Mouse (Mus musculus) neural tube, embryonic 15.5 days (tissue): ENCODE measurements around the gene Ube4b. TPM values are rescaled to one million over a fixed set of nuclear protein-coding genes. Genes with fewer than 3 reads are reported as not detected.
"Not testable (repeated sequence)": the region's sequence is repeated elsewhere in the genome, so short reads cannot be mapped to it uniquely, and the experiment has no call there.

ENCODE experiments used
- ATAC-seq: fragments of 200-750 bp; cut with Nextera tagmentation; 2 replicates; pipeline ENCODE4 v1.8.0; 2017; ENCODE audit warnings: mild to moderate bottlenecking, moderate TSS enrichment, moderate library complexity; ENCODE audit not compliant: low FRiP score
- H3K27ac ChIP-seq: fragments of 300-500 bp; sonication (generic); replicated peaks from 2 replicates; pipeline ENCODE4 v1.5.1; 2015; ENCODE audit warnings: mild to moderate bottlenecking, inconsistent platforms
- H3K27me3 ChIP-seq: fragments of 300-500 bp; sonication (generic); replicated peaks from 2 replicates; pipeline ENCODE4 v1.6.1; 2015; ENCODE audit warnings: inconsistent platforms
- H3K36me3 ChIP-seq: fragments of 300-500 bp; sonication (generic); 2 replicates; pipeline ENCODE4 v1.6.1; 2015; ENCODE audit warnings: inconsistent platforms
- H3K4me1 ChIP-seq: fragments of 300-500 bp; sonication (generic); 2 replicates; pipeline ENCODE4 v1.6.1; 2015; ENCODE audit warnings: inconsistent platforms
- H3K4me2 ChIP-seq: fragments of 300-500 bp; sonication (generic); 2 replicates; pipeline ENCODE4 v1.6.1; 2015; ENCODE audit warnings: inconsistent platforms, mild to moderate bottlenecking, moderate library complexity
- H3K4me3 ChIP-seq: fragments of 300-500 bp; sonication (generic); replicated peaks from 2 replicates; pipeline ENCODE4 v1.5.1; 2015; ENCODE audit warnings: mild to moderate bottlenecking, inconsistent platforms
- H3K9ac ChIP-seq: fragments of 300-500 bp; sonication (generic); replicated peaks from 2 replicates; pipeline ENCODE4 v1.6.1; 2015; ENCODE audit warnings: mild to moderate bottlenecking, inconsistent platforms
- H3K9me3 ChIP-seq: fragments of 300-500 bp; sonication (generic); replicated peaks from 2 replicates; pipeline ENCODE4 v1.6.1; 2016; ENCODE audit warnings: inconsistent platforms
- WGBS: fragments of 180-500 bp; shearing (Covaris S2); methylation state at CpG from one replicate; pipeline ENCODE4 v1.1.7; 2015; ENCODE audit warnings: mixed read lengths; 5-methylcytosine and 5-hydroxymethylcytosine counted together
- polyA plus RNA-seq: library from polyadenylated mRNA; unstranded; fragments of >200 nt; fragmentation: Nextera tagmentation; extraction: Ambion mirVana; gene quantifications from 2 replicates; pipeline ENCODE4 v1.2.1, GENCODE M21; 2015

Ube4b gene
- 50.4 and 54.5 TPM in 2 replicates for polyA plus RNA-seq

GRCm38 (mm10) chr4:149426325-149427199 is at the start of gene Ube4b:
Gene Ube4b (minus strand): TSS chr4:149426749.
- H3K9me3 ChIP-seq: no peaks in the 10 kb centered on the region
- H3K4me3 ChIP-seq: peak within 1 kb of the TSS; percentile 95
- peak within 1 kb of the TSS; percentile 99 for H3K27ac ChIP-seq
- peak; percentile 92 for ATAC-seq
- peak within 1 kb of the TSS; percentile 65 for H3K4me2 ChIP-seq
- peak within 1 kb of the TSS; percentile 90 for H3K9ac ChIP-seq
- H3K27me3 ChIP-seq: no peaks in the 10 kb centered on the region
- WGBS: under 1% methylated on average over 48 of the region's 50 CpGs
- peaks cover 29% of the 10 kb centered on the region for H3K4me1 ChIP-seq
- no peaks in the 10 kb centered on the region for H3K36me3 ChIP-seq

GRCm38 (mm10) chr4:149475096-149475495 is 48.5 kb upstream of the Ube4b start:
- no peak overlapping the region for H3K4me3 ChIP-seq
- no peak for ATAC-seq
- no peaks in the 10 kb centered on the region for H3K9me3 ChIP-seq
- H3K4me1 ChIP-seq: no peaks in the 10 kb centered on the region
- 81% methylated on average over 7 of the region's 7 CpGs for WGBS
- H3K4me2 ChIP-seq: no peak overlapping the region
- H3K36me3 ChIP-seq: peaks cover 14% of the 10 kb centered on the region
- no peaks in the 10 kb centered on the region for H3K27me3 ChIP-seq
- H3K9ac ChIP-seq: no peak overlapping the region
- no peak overlapping the region for H3K27ac ChIP-seq

GRCm38 (mm10) chr4:149469557-149469956 is 43.0 kb upstream of the Ube4b start:
- H3K27ac ChIP-seq: no peak overlapping the region
- no peak overlapping the region for H3K4me2 ChIP-seq
- H3K4me3 ChIP-seq: no peak overlapping the region
- no peaks in the 10 kb centered on the region for H3K9me3 ChIP-seq
- H3K9ac ChIP-seq: no peak overlapping the region
- 97% methylated on average over 3 of the region's 3 CpGs for WGBS
- H3K4me1 ChIP-seq: no peaks in the 10 kb centered on the region
- ATAC-seq: no peak
- H3K36me3 ChIP-seq: peaks cover 23% of the 10 kb centered on the region
- no peaks in the 10 kb centered on the region for H3K27me3 ChIP-seq

GRCm38 (mm10) chr4:149463435-149463950 is 36.9 kb upstream of the Ube4b start:
- Histone ChIP-seq H3K36me3 (no peaks in the 10 kb centered on the region), H3K4me2 (no peak overlapping the region), H3K4me1 (no peaks in the 10 kb centered on the region), H3K27me3 (no peaks in the 10 kb centered on the region), H3K27ac (no peak overlapping the region), H3K9me3 (no peaks in the 10 kb centered on the region), H3K4me3 (no peak overlapping the region), H3K9ac (no peak overlapping the region)
- ATAC-seq: no peak
- 77% methylated on average over 6 of the region's 6 CpGs for WGBS

GRCm38 (mm10) chr4:149462305-149462971 is 35.9 kb upstream of the Ube4b start:
- no peak for ATAC-seq
- H3K4me2 ChIP-seq: no peak overlapping the region
- no peaks in the 10 kb centered on the region for H3K9me3 ChIP-seq
- no peak overlapping the region for H3K4me3 ChIP-seq
- no peaks in the 10 kb centered on the region for H3K36me3 ChIP-seq
- no peaks in the 10 kb centered on the region for H3K27me3 ChIP-seq
- H3K9ac ChIP-seq: no peak overlapping the region
- no peaks in the 10 kb centered on the region for H3K4me1 ChIP-seq
- 82% methylated on average over 6 of the region's 6 CpGs for WGBS
- no peak overlapping the region for H3K27ac ChIP-seq

- no peak overlapping the region for H3K4me3 ChIP-seq
- H3K4me2 ChIP-seq: no peak overlapping the region
- H3K4me1 ChIP-seq: no peaks in the 10 kb centered on the region
- H3K9me3 ChIP-seq: no peaks in the 10 kb centered on the region
- 68% methylated on average over 7 of the region's 7 CpGs for WGBS
- no peaks in the 10 kb centered on the region for H3K27me3 ChIP-seq
- no peaks in the 10 kb centered on the region for H3K36me3 ChIP-seq
- no peak for ATAC-seq
- H3K27ac ChIP-seq: no peak overlapping the region
- H3K9ac ChIP-seq: no peak overlapping the region
These were observed 35.2 kb upstream of the Ube4b start for GRCm38 (mm10) chr4:149461579-149462304.

- ATAC-seq, H3K4me1 ChIP-seq, H3K9me3 ChIP-seq, H3K4me3 ChIP-seq, H3K27ac ChIP-seq, H3K9ac ChIP-seq, H3K27me3 ChIP-seq, H3K36me3 ChIP-seq, H3K4me2 ChIP-seq: not testable (repeated sequence)
- 90% methylated on average over 2 of the region's 2 CpGs for WGBS
These were observed 33.9 kb upstream of the Ube4b start for GRCm38 (mm10) chr4:149460475-149460874.

GRCm38 (mm10) chr4:149459425-149459824 is 32.9 kb upstream of the Ube4b start:
- H3K9me3 ChIP-seq: no peaks in the 10 kb centered on the region

GRCm38 (mm10) chr4:149458526-149458925 is 32.0 kb upstream of the Ube4b start:
- WGBS: 70% methylated on average over 5 of the region's 5 CpGs
- H3K27ac ChIP-seq: no peak overlapping the region
- H3K9ac ChIP-seq: no peak overlapping the region

More at GRCm38 (mm10) chr4:149459425-149459824, 32.9 kb upstream of the Ube4b start:
- 77% methylated on average over 1 of the region's 1 CpGs for WGBS
- no peak overlapping the region for H3K27ac ChIP-seq
- no peaks in the 10 kb centered on the region for H3K36me3 ChIP-seq
- H3K4me2 ChIP-seq: no peak overlapping the region
- H3K27me3 ChIP-seq: no peaks in the 10 kb centered on the region
- H3K4me1 ChIP-seq: no peaks in the 10 kb centered on the region
- H3K9ac ChIP-seq: no peak overlapping the region
- no peak overlapping the region for H3K4me3 ChIP-seq
- no peak for ATAC-seq

GRCm38 (mm10) chr4:149457831-149458430 is 31.4 kb upstream of the Ube4b start:
- no peaks in the 10 kb centered on the region for H3K27me3 ChIP-seq
- H3K4me1 ChIP-seq: no peaks in the 10 kb centered on the region
- H3K9me3 ChIP-seq: no peaks in the 10 kb centered on the region
- no peak for ATAC-seq
- no peaks in the 10 kb centered on the region for H3K36me3 ChIP-seq
- WGBS: 78% methylated on average over 6 of the region's 6 CpGs
- no peak overlapping the region for H3K9ac ChIP-seq
- no peak overlapping the region for H3K27ac ChIP-seq
- no peak overlapping the region for H3K4me3 ChIP-seq
- no peak overlapping the region for H3K4me2 ChIP-seq

More at GRCm38 (mm10) chr4:149458526-149458925, 32.0 kb upstream of the Ube4b start:
- no peaks in the 10 kb centered on the region for H3K36me3 ChIP-seq
- no peaks in the 10 kb centered on the region for H3K4me1 ChIP-seq
- ATAC-seq: no peak
- no peaks in the 10 kb centered on the region for H3K27me3 ChIP-seq
- H3K4me2 ChIP-seq: no peak overlapping the region
- no peaks in the 10 kb centered on the region for H3K9me3 ChIP-seq
- H3K4me3 ChIP-seq: no peak overlapping the region

GRCm38 (mm10) chr4:149457163-149457562 is 30.6 kb upstream of the Ube4b start:
- not testable (repeated sequence) for H3K27ac ChIP-seq, H3K4me1 ChIP-seq, H3K36me3 ChIP-seq, ATAC-seq, H3K4me2 ChIP-seq, H3K4me3 ChIP-seq, H3K9me3 ChIP-seq, H3K27me3 ChIP-seq, H3K9ac ChIP-seq
- 89% methylated on average over 27 of the region's 27 CpGs for WGBS
